In the genomic region with DNA sequence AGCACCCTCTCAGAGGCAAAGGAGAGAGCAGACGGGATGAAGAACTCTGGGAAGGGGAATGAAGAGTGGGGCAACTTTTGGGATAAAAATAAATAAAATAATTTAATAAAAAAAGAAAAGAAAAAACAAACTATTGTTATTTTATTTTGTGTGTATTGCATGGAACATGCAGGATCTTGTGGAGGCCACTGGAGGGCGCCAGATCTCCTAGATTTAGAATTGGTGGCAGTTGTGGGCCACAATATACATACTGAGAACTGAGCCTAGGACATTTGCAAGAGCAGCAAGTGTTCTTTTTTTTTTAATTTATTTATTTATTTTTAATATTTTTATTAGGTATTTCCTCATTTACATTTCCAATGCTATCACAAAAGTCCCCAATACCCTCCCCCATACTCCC, we compare ENCODE assay signal across 17 mouse cellular contexts.
DNase-seq lines count a peak whose midpoint lies in the region; ATAC-seq and TF ChIP-seq lines count a peak whose summit lies in the region.
"Had no signal": no experiment of that assay in that cellular context is flagged by ENCODE, and none has a peak within 500 bp of the region (broad histone marks: within the 10 kb centered on the region; RNA-seq: fewer than 3 reads in every experiment).

No protein-coding gene starts in this region.

- no peak overlapping the region for H3K9ac ChIP-seq in hindbrain, postnatal 0 days (replicated peaks; ENCODE audit: low read length)
- no peak overlapping the region for H3K9ac ChIP-seq in hindbrain, embryonic 13.5 days
- H3K9ac ChIP-seq: limb, embryonic 13.5 days; stomach, embryonic 15.5 days had no signal

- no peak for ATAC-seq in hindbrain, postnatal 0 days
- ATAC-seq in hindbrain, embryonic 13.5 days (ENCODE audit: low FRiP score) = no peak
- no peak for ATAC-seq in megakaryocyte, adult 5-6 weeks (ENCODE audit: poor library complexity, severe bottlenecking)
- no peak for ATAC-seq in erythroblast, adult 5-6 weeks (replicated peaks; ENCODE audit: low FRiP score, poor library complexity, severe bottlenecking)

- peak; percentile 27; the same call in 1 of the 2 replicates for TF ChIP-seq CTCF in hindbrain, postnatal 0 days (IDR thresholded peaks at IDR 0.05; ENCODE audit: low read depth)

- no peaks in the 10 kb centered on the region for H3K9me3 ChIP-seq in hindbrain, postnatal 0 days (ENCODE audit: low read length)
- no peaks in the 10 kb centered on the region for H3K9me3 ChIP-seq in hindbrain, embryonic 13.5 days
- H3K9me3 ChIP-seq: forebrain, embryonic 10.5 days; heart, embryonic 10.5 days; hindbrain, embryonic 10.5 days; limb, embryonic 13.5 days; stomach, embryonic 15.5 days had no signal

- H3K27me3 ChIP-seq in hindbrain, postnatal 0 days (ENCODE audit: insufficient read depth, low read length) = no peaks in the 10 kb centered on the region
- no peaks in the 10 kb centered on the region for H3K27me3 ChIP-seq in hindbrain, embryonic 13.5 days
- H3K27me3 ChIP-seq: limb, embryonic 13.5 days; stomach, embryonic 15.5 days had no signal

- 37% methylated on average over 2 of the region's 2 CpGs for WGBS in hindbrain, postnatal 0 days
- WGBS in hindbrain, embryonic 13.5 days = 36% methylated on average over 2 of the region's 2 CpGs

- H3K4me3 ChIP-seq in hindbrain, postnatal 0 days (ENCODE audit: low read length) = no peak overlapping the region
- no peak overlapping the region for H3K4me3 ChIP-seq in hindbrain, embryonic 13.5 days
- H3K4me3 ChIP-seq: forebrain, embryonic 10.5 days; heart, embryonic 10.5 days; hindbrain, embryonic 10.5 days; limb, embryonic 13.5 days; stomach, embryonic 15.5 days had no signal

- no peaks in the 10 kb centered on the region for H3K4me1 ChIP-seq in hindbrain, postnatal 0 days (ENCODE audit: insufficient read depth, low read length)
- H3K4me1 ChIP-seq in hindbrain, embryonic 13.5 days (replicated peaks) = no peaks in the 10 kb centered on the region
- H3K4me1 ChIP-seq: forebrain, embryonic 10.5 days; heart, embryonic 10.5 days; hindbrain, embryonic 10.5 days; limb, embryonic 13.5 days; stomach, embryonic 15.5 days had no signal

- no peak for DNase-seq in hindbrain, postnatal 0 days (ENCODE audit: low spot score)
- peak; percentile 5 for DNase-seq in thymus, postnatal 4 days
- DNase-seq in thymus, postnatal 10 days (ENCODE audit: low spot score in 2 of 2) = no peak
- peak; percentile 39 for DNase-seq in R1 (ENCODE audit: low read depth, low spot score)
- DNase-seq in thymus, postnatal 14 days = no peak
- DNase-seq: cerebellum, postnatal 36 days; kidney, adult 18-20 months; layer of hippocampus, postnatal 36 days; right cerebral cortex, postnatal 14 days had no signal

- H3K27ac ChIP-seq in hindbrain, postnatal 0 days = no peak overlapping the region
- no peak overlapping the region for H3K27ac ChIP-seq in hindbrain, embryonic 13.5 days
- H3K27ac ChIP-seq: forebrain, embryonic 10.5 days; heart, embryonic 10.5 days; hindbrain, embryonic 10.5 days; limb, embryonic 13.5 days; stomach, embryonic 15.5 days had no signal

- H3K36me3 ChIP-seq in hindbrain, postnatal 0 days (ENCODE audit: insufficient read depth, low read length) = no peaks in the 10 kb centered on the region
- no peaks in the 10 kb centered on the region for H3K36me3 ChIP-seq in hindbrain, embryonic 13.5 days
- H3K36me3 ChIP-seq: forebrain, embryonic 10.5 days; heart, embryonic 10.5 days; hindbrain, embryonic 10.5 days; limb, embryonic 13.5 days; stomach, embryonic 15.5 days had no signal

- no peak overlapping the region for H3K4me2 ChIP-seq in hindbrain, postnatal 0 days (ENCODE audit: low read depth, low read length)
- H3K4me2 ChIP-seq in hindbrain, embryonic 13.5 days = no peak overlapping the region
- H3K4me2 ChIP-seq: limb, embryonic 13.5 days; stomach, embryonic 15.5 days had no signal

Comparison
In these comparisons a context has a peak if more than half of its experiments do, and no peak if none do; other contexts are left out.
1. DNase-seq: peak in thymus, postnatal 4 days (single experiment) and R1 (single experiment); none in hindbrain, postnatal 0 days (single experiment), thymus, postnatal 10 days (0 of 2) and thymus, postnatal 14 days (single experiment).